Mouse (Mus musculus) testis, adult 2 months (tissue): ENCODE measurements around the gene Cbx7. TPM values are rescaled to one million over a fixed set of nuclear protein-coding genes. Genes with fewer than 3 reads are reported as not detected.
"Not testable (repeated sequence)": the region's sequence is repeated elsewhere in the genome, so short reads cannot be mapped to it uniquely, and the experiment has no call there.

Experiments used
- H3K27ac ChIP-seq: fragments of 200-500 bp; 2 replicates; pipeline ENCODE4 v1.5.1; 2012; ENCODE audit warnings: low read depth, low read length; ENCODE audit not compliant: control insufficient read depth, insufficient read depth
- H3K27me3 ChIP-seq: fragments of 200-500 bp; 2 replicates; pipeline ENCODE4 v1.6.1; 2012; ENCODE audit warnings: mild to moderate bottlenecking, low read length, moderate library complexity; ENCODE audit not compliant: control insufficient read depth, insufficient read depth
- H3K36me3 ChIP-seq: fragments of 200-500 bp; 2 replicates; pipeline ENCODE4 v1.6.1; 2012; ENCODE audit warnings: mild to moderate bottlenecking, low read length; ENCODE audit not compliant: control insufficient read depth, insufficient read depth
- H3K4me1 ChIP-seq: fragments of 200-500 bp; 2 replicates; pipeline ENCODE4 v1.6.1; 2012; ENCODE audit warnings: low read length; ENCODE audit not compliant: control insufficient read depth, insufficient read depth
- H3K4me3 ChIP-seq: fragments of 200-500 bp; 2 replicates; pipeline ENCODE4 v1.5.1; 2012; ENCODE audit warnings: low read depth, mild to moderate bottlenecking, low read length, moderate library complexity, mixed read lengths; ENCODE audit not compliant: control insufficient read depth
- CTCF ChIP-seq: fragments of 200-500 bp; IDR thresholded peaks from 2 replicates; pipeline ENCODE4 v1.5.1; 2012; ENCODE audit warnings: low read depth, mild to moderate bottlenecking, inconsistent platforms, low read length, moderate library complexity; ENCODE audit not compliant: control insufficient read depth, insufficient read depth, insufficient replicate concordance
- POLR2A ChIP-seq: fragments of 200-500 bp; IDR thresholded peaks from 2 replicates; pipeline ENCODE4 v1.6.1; 2012; ENCODE audit warnings: low read depth, mild to moderate bottlenecking, inconsistent platforms, low read length, moderate library complexity; ENCODE audit not compliant: control insufficient read depth
- polyA plus RNA-seq: library from polyadenylated mRNA; depleted of rRNA; stranded (reverse); fragments of >200 nt; gene quantifications from 2 replicates; pipeline ENCODE4 v1.2.3, GENCODE M21; 2012

Cbx7 gene
- polyA plus RNA-seq, 1 experiment: 44.0 TPM

- Histone ChIP-seq H3K27me3 (no peaks in the 10 kb centered on the region), H3K27ac (no peak overlapping the region), H3K4me3 (peak overlapping the region; percentile 20), H3K36me3 (no peaks in the 10 kb centered on the region), H3K4me1 (peaks cover 33% of the 10 kb centered on the region)
- TF ChIP-seq CTCF: no peak
- TF ChIP-seq POLR2A: no peak
Measured at GRCm38 (mm10) chr15:79947681-79948080, 23.2 kb downstream of the Cbx7 start.

- Histone ChIP-seq H3K36me3 (no peaks in the 10 kb centered on the region), H3K27me3 (no peaks in the 10 kb centered on the region), H3K27ac (no peak overlapping the region), H3K4me3 (no peak overlapping the region), H3K4me1 (peaks cover 28% of the 10 kb centered on the region)
- TF ChIP-seq CTCF: peak; percentile 45; the same call in 1 of the 2 replicates
- TF ChIP-seq POLR2A: no peak
Measured at GRCm38 (mm10) chr15:79946790-79947189, 24.1 kb downstream of the Cbx7 start.

GRCm38 (mm10) chr15:79946022-79946421, 24.9 kb downstream of the Cbx7 start:
- no peaks in the 10 kb centered on the region for H3K27me3 ChIP-seq
- no peak overlapping the region for H3K27ac ChIP-seq
- TF ChIP-seq CTCF (peak; percentile 99), POLR2A (peak; percentile 11; the same call in 1 of the 2 replicates)
- H3K4me3 ChIP-seq: no peak overlapping the region
- no peaks in the 10 kb centered on the region for H3K36me3 ChIP-seq
- peaks cover 21% of the 10 kb centered on the region for H3K4me1 ChIP-seq

GRCm38 (mm10) chr15:79944948-79945347, 26.0 kb downstream of the Cbx7 start:
- H3K27ac ChIP-seq: no peak overlapping the region
- TF ChIP-seq POLR2A (no peak), CTCF (no peak)
- H3K4me3 ChIP-seq: no peak overlapping the region
- no peaks in the 10 kb centered on the region for H3K27me3 ChIP-seq
- peaks cover 11% of the 10 kb centered on the region for H3K4me1 ChIP-seq
- H3K36me3 ChIP-seq: no peaks in the 10 kb centered on the region

- no peak for TF ChIP-seq POLR2A
- TF ChIP-seq CTCF: no peak
- no peak overlapping the region for H3K27ac ChIP-seq
- no peak overlapping the region for H3K4me3 ChIP-seq
- H3K27me3 ChIP-seq: no peaks in the 10 kb centered on the region
- peaks cover 10% of the 10 kb centered on the region for H3K4me1 ChIP-seq
- H3K36me3 ChIP-seq: no peaks in the 10 kb centered on the region
Measured at GRCm38 (mm10) chr15:79943584-79943983, 27.3 kb downstream of the Cbx7 start.

- Histone ChIP-seq H3K4me1 (peaks cover 6% of the 10 kb centered on the region), H3K36me3 (no peaks in the 10 kb centered on the region), H3K4me3 (no peak overlapping the region), H3K27ac (no peak overlapping the region), H3K27me3 (no peaks in the 10 kb centered on the region)
- TF ChIP-seq POLR2A: no peak
- TF ChIP-seq CTCF: no peak
Measured at GRCm38 (mm10) chr15:79942541-79942940, 28.4 kb downstream of the Cbx7 start.

GRCm38 (mm10) chr15:79940932-79941331, 30.0 kb downstream of the Cbx7 start:
- no peak overlapping the region for H3K27ac ChIP-seq
- peaks cover 6% of the 10 kb centered on the region for H3K4me1 ChIP-seq
- TF ChIP-seq CTCF (peak; percentile 52; the same call in 1 of the 2 replicates), POLR2A (no peak)
- H3K36me3 ChIP-seq: no peaks in the 10 kb centered on the region
- no peaks in the 10 kb centered on the region for H3K27me3 ChIP-seq
- no peak overlapping the region for H3K4me3 ChIP-seq

- Histone ChIP-seq H3K4me1 (peaks cover 6% of the 10 kb centered on the region), H3K27ac (no peak overlapping the region), H3K4me3 (peak overlapping the region; percentile 39), H3K27me3 (no peaks in the 10 kb centered on the region), H3K36me3 (no peaks in the 10 kb centered on the region)
- no peak for TF ChIP-seq CTCF
- TF ChIP-seq POLR2A: no peak
Measured at GRCm38 (mm10) chr15:79939913-79940312, 31.0 kb downstream of the Cbx7 start.

- not testable (repeated sequence) for H3K4me1 ChIP-seq, H3K27me3 ChIP-seq, H3K36me3 ChIP-seq
- H3K27ac ChIP-seq: peak overlapping the region; percentile 67
- peak overlapping the region; percentile 78 for H3K4me3 ChIP-seq
Measured at GRCm38 (mm10) chr15:79939501-79939900, 31.4 kb downstream of the Cbx7 start.
